Mouse (Mus musculus): ENCODE measurements around the gene Klhdc8a. TPM values are rescaled to one million over a fixed set of nuclear protein-coding genes. Genes with fewer than 3 reads are reported as not detected.

Gene Klhdc8a
- 11.6 and 11.7 TPM in 2 replicates for polyA plus RNA-seq (2015; fragmentation: Nextera tagmentation; extraction: Ambion mirVana)

DNA sequence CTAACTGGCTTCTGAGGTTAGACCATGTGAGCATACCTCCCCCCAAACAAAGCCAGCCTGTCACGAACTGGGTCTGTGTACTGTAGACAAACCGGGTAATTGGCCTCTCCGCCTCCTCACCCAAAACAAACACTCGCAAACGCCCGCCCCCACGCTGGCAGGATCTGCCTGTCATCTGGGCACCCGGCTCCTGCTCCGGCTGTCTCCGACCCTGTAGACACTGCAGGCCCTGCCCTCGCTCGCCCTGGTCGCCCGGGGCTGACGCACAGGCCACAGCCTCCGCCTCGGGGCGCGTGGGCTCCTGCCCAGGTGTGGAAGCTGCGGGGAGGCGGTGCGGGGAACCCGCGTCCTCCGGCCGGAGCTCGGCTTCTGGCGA lies at the start of gene Klhdc8a:
Klhdc8a (plus strand) TSS at position 202 of the 376 bp plus-strand sequence.

DNA sequence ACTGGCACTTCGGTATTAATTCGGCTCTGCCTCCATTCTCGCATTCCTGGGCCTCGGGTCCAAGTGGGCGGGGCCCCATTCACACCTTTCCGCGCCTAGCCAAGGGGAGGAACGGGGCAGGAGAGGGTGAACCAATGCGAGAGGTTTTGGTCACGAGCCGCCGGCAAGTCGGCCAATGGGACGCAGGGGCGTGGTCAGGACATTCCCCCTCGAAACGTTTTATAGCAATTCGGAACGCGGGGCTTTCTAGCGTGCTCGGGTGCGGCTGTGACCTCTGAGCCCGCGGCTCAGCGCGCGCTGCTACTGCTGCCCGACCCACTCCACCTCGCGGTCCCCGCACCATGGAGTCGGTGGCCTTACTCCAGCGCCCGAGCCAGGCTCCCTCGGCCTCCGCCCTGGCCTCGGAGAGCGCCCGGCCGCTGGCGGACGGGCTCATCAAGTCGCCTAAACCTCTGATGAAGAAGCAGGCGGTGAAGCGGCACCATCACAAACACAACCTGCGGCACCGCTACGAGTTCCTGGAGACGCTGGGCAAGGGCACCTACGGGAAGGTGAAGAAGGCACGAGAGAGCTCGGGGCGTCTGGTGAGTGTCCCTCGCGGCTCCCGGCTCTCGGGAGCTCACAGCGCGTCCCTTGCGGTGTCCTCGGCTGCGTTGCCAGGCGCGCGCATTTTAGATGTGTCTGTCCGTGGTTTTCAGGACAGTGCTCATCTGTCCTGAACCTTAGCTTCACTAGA lies 17.6 kb downstream of the Klhdc8a start, which contains the start of gene Nuak2:
Nuak2 (plus strand) TSS at position 238 of the 736 bp plus-strand sequence.

Other genes starting within 250 kb of the Klhdc8a start
- gene Mfsd4a, start 230.6 kb upstream of the Klhdc8a start, polyA plus RNA-seq (2015; fragmentation: Nextera tagmentation; extraction: Ambion mirVana) = 11.2 and 12.0 TPM in 2 replicates
- gene Cdk18, start 158.9 kb upstream of the Klhdc8a start, polyA plus RNA-seq (2015; fragmentation: Nextera tagmentation; extraction: Ambion mirVana) = 0.98 and 2.4 TPM in 2 replicates
- gene Lemd1, start 107.2 kb upstream of the Klhdc8a start, polyA plus RNA-seq (2015; fragmentation: Nextera tagmentation; extraction: Ambion mirVana) = 10.9 and 12.7 TPM in 2 replicates
- 0.53 and 0.79 TPM in 2 replicates for gene AC124108.1, start 107.2 kb upstream of the Klhdc8a start, polyA plus RNA-seq (2015; fragmentation: Nextera tagmentation; extraction: Ambion mirVana)
- 0.45 and 0.57 TPM in 2 replicates for gene Gm10188, start 68.9 kb upstream of the Klhdc8a start, polyA plus RNA-seq (2015; fragmentation: Nextera tagmentation; extraction: Ambion mirVana)
- 4.5 and 4.7 TPM in 2 replicates for gene Nuak2, start 17.5 kb downstream of the Klhdc8a start, polyA plus RNA-seq (2015; fragmentation: Nextera tagmentation; extraction: Ambion mirVana)
- 33.5 and 35.3 TPM in 2 replicates for gene Tmcc2, start 92.7 kb downstream of the Klhdc8a start, polyA plus RNA-seq (2015; fragmentation: Nextera tagmentation; extraction: Ambion mirVana)
- 6.4 and 6.8 TPM in 2 replicates for gene Dstyk, start 118.9 kb downstream of the Klhdc8a start, polyA plus RNA-seq (2015; fragmentation: Nextera tagmentation; extraction: Ambion mirVana)
- 23.6 and 24.6 TPM in 2 replicates for gene Rbbp5, start 178.7 kb downstream of the Klhdc8a start, polyA plus RNA-seq (2015; fragmentation: Nextera tagmentation; extraction: Ambion mirVana)
- 0.68 and 0.89 TPM in 2 replicates for gene Tmem81, start 207.6 kb downstream of the Klhdc8a start, polyA plus RNA-seq (2015; fragmentation: Nextera tagmentation; extraction: Ambion mirVana)
- gene Cntn2, start 244.6 kb downstream of the Klhdc8a start, polyA plus RNA-seq (2015; fragmentation: Nextera tagmentation; extraction: Ambion mirVana) = 10.8 and 14.2 TPM in 2 replicates

Measured in neural tube, postnatal 0 days (tissue).